Mouse (Mus musculus): ENCODE results near the gene Erfe.

Gene Erfe

DNA sequence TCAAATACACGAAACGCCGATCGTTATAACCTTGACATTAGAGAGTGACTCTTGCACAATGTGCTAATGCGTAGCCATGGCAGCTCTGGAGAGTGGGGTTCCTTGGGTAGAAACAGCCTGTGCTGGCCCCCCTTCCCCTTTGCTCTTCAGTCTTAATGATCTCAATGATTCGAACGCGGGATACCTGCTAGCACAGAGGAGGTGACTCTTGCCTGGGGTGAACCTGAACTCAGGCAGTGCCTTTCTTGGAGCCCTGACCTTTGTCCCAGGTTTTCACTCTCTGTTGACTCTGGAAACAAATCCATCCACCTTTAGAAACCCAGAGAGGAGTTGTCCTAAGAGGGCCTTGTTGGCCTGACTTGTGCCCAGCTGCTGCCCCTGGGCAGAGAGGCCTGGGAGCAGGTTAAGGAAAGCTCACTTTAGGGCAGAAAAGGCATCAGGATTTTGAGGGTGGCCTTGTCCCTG, 54.4 kb downstream of the Erfe start:
- DNase-seq (ENCODE audit: extremely low spot score, low spot score) = no peak

Data from neural tube, embryonic 10.5 days (tissue).